Mouse (Mus musculus) liver, adult 2 months (tissue): ENCODE results near the gene Chmp6.

Experiments used
- CTCF ChIP-seq: fragments of 200-500 bp; IDR thresholded peaks from 2 replicates; pipeline ENCODE4 v1.5.1; 2011; ENCODE audit warnings: low read depth, low read length, control low read depth
- POLR2A ChIP-seq: fragments of 200-500 bp; IDR thresholded peaks from 2 replicates; pipeline ENCODE4 v1.6.1; 2011; ENCODE audit warnings: low read length, control low read depth; ENCODE audit not compliant: insufficient read depth; ENCODE audit errors: extremely low read depth

GRCm38 (mm10) chr11:119937772-119938502, 24.7 kb downstream of the Chmp6 start:
- TF ChIP-seq CTCF, result no peak
- no peak for TF ChIP-seq POLR2A
